Mouse (Mus musculus): ENCODE data around the gene Zfp646. TPM values are rescaled to one million over a fixed set of nuclear protein-coding genes. Genes with fewer than 3 reads are reported as not detected.

Zfp646 gene
- polyA plus RNA-seq, 1 experiment from 2014 or later, result 20.3 TPM

- Histone ChIP-seq H3K4me3 (no peak overlapping the region), H3K9me3 (replicated peaks) (no peaks in the 10 kb centered on the region), H3K4me1 (peaks cover 12% of the 10 kb centered on the region), H3K36me3 (peaks cover 95% of the 10 kb centered on the region), H3K27me3 (ENCODE audit: low read depth, poor library complexity, severe bottlenecking) (no peaks in the 10 kb centered on the region), H3K27ac (no peak overlapping the region)
- 88% methylated on average over 3 of the region's 3 CpGs for WGBS
- DNase-seq (ENCODE audit: low spot score), result no peak
Observed at GRCm38 (mm10) chr7:127869149-127869810, 6.7 kb upstream of the Zfp646 start.

- 84% methylated on average over 5 of the region's 5 CpGs for WGBS
- Histone ChIP-seq H3K9me3 (replicated peaks) (no peaks in the 10 kb centered on the region), H3K27ac (no peak overlapping the region), H3K4me1 (peaks cover 15% of the 10 kb centered on the region), H3K36me3 (peaks cover 85% of the 10 kb centered on the region), H3K4me3 (no peak overlapping the region), H3K27me3 (ENCODE audit: low read depth, poor library complexity, severe bottlenecking) (no peaks in the 10 kb centered on the region)
- DNase-seq (ENCODE audit: low spot score), result no peak
Observed at GRCm38 (mm10) chr7:127870136-127870821, 5.7 kb upstream of the Zfp646 start.

GRCm38 (mm10) chr7:127874812-127875626, 1.0 kb upstream of the Zfp646 start:
- WGBS, result 6% methylated on average over 20 of the region's 20 CpGs
- Histone ChIP-seq H3K36me3 (peaks cover 65% of the 10 kb centered on the region), H3K9me3 (replicated peaks) (no peaks in the 10 kb centered on the region), H3K27ac (peak overlapping the region; percentile 99), H3K4me1 (peaks cover 23% of the 10 kb centered on the region), H3K4me3 (peak overlapping the region; percentile 94), H3K27me3 (ENCODE audit: low read depth, poor library complexity, severe bottlenecking) (no peaks in the 10 kb centered on the region)
- no peak for DNase-seq (ENCODE audit: low spot score)

GRCm38 (mm10) chr7:127875627-127876001, 407 bp upstream of the Zfp646 start:
- peak; percentile 100 for DNase-seq (ENCODE audit: low spot score)
- under 1% methylated on average over 40 of the region's 43 CpGs for WGBS
- H3K4me3 ChIP-seq, result peak overlapping the region; percentile 94
- H3K27me3 ChIP-seq (ENCODE audit: low read depth, poor library complexity, severe bottlenecking), result no peaks in the 10 kb centered on the region
- peak overlapping the region; percentile 99 for H3K27ac ChIP-seq
- peaks cover 23% of the 10 kb centered on the region for H3K4me1 ChIP-seq
- no peaks in the 10 kb centered on the region for H3K9me3 ChIP-seq (replicated peaks)
- peaks cover 65% of the 10 kb centered on the region for H3K36me3 ChIP-seq

- Histone ChIP-seq H3K27me3 (ENCODE audit: low read depth, poor library complexity, severe bottlenecking) (no peaks in the 10 kb centered on the region), H3K4me1 (peaks cover 23% of the 10 kb centered on the region), H3K27ac (peak within 1 kb of the TSS; percentile 99), H3K4me3 (peak within 1 kb of the TSS; percentile 94), H3K9me3 (replicated peaks) (no peaks in the 10 kb centered on the region), H3K36me3 (peaks cover 65% of the 10 kb centered on the region)
- DNase-seq (ENCODE audit: low spot score), result peak; percentile 97
- under 1% methylated on average over 60 of the region's 60 CpGs for WGBS
Observed at GRCm38 (mm10) chr7:127876467-127877348, 687 bp downstream of the Zfp646 start, which contains the start of gene Zfp668. TSS of gene Zfp668 (minus strand) at chr7:127876828.

- no peak for DNase-seq (ENCODE audit: low spot score)
- Histone ChIP-seq H3K4me1 (peaks cover 20% of the 10 kb centered on the region), H3K4me3 (no peak overlapping the region), H3K27ac (no peak overlapping the region), H3K9me3 (replicated peaks) (no peaks in the 10 kb centered on the region), H3K27me3 (ENCODE audit: low read depth, poor library complexity, severe bottlenecking) (no peaks in the 10 kb centered on the region), H3K36me3 (peaks cover 69% of the 10 kb centered on the region)
- WGBS, result 96% methylated on average over 9 of the region's 9 CpGs
Observed at GRCm38 (mm10) chr7:127879301-127879700, 3.3 kb downstream of the Zfp646 start.

GRCm38 (mm10) chr7:127880431-127880830, 4.4 kb downstream of the Zfp646 start:
- Histone ChIP-seq H3K36me3 (peaks cover 81% of the 10 kb centered on the region), H3K9me3 (replicated peaks) (no peaks in the 10 kb centered on the region), H3K27me3 (ENCODE audit: low read depth, poor library complexity, severe bottlenecking) (no peaks in the 10 kb centered on the region), H3K4me1 (peaks cover 17% of the 10 kb centered on the region), H3K27ac (no peak overlapping the region), H3K4me3 (no peak overlapping the region)
- no peak for DNase-seq (ENCODE audit: low spot score)
- WGBS, result 89% methylated on average over 12 of the region's 12 CpGs

GRCm38 (mm10) chr7:127885951-127886350, 9.9 kb downstream of the Zfp646 start:
- Histone ChIP-seq H3K4me3 (no peak overlapping the region), H3K4me1 (peaks cover 9% of the 10 kb centered on the region; the same call in 1 of the 2 replicates), H3K27me3 (ENCODE audit: low read depth, poor library complexity, severe bottlenecking) (no peaks in the 10 kb centered on the region), H3K9me3 (replicated peaks) (no peaks in the 10 kb centered on the region), H3K27ac (no peak overlapping the region), H3K36me3 (peaks cover 99% of the 10 kb centered on the region)
- no peak for DNase-seq (ENCODE audit: low spot score)
- 71% methylated on average over 6 of the region's 6 CpGs for WGBS

GRCm38 (mm10) chr7:127886551-127886950, 10.5 kb downstream of the Zfp646 start:
- Histone ChIP-seq H3K27ac (no peak overlapping the region), H3K9me3 (replicated peaks) (no peaks in the 10 kb centered on the region), H3K4me3 (no peak overlapping the region), H3K4me1 (peaks cover 9% of the 10 kb centered on the region; the same call in 1 of the 2 replicates), H3K36me3 (peaks cover 99% of the 10 kb centered on the region), H3K27me3 (ENCODE audit: low read depth, poor library complexity, severe bottlenecking) (no peaks in the 10 kb centered on the region)
- DNase-seq (ENCODE audit: low spot score), result no peak
- WGBS, result 93% methylated on average over 6 of the region's 6 CpGs

- Histone ChIP-seq H3K27ac (no peak overlapping the region), H3K4me1 (peaks cover 9% of the 10 kb centered on the region; the same call in 1 of the 2 replicates), H3K36me3 (peaks cover 98% of the 10 kb centered on the region), H3K4me3 (no peak overlapping the region), H3K9me3 (replicated peaks) (no peaks in the 10 kb centered on the region), H3K27me3 (ENCODE audit: low read depth, poor library complexity, severe bottlenecking) (no peaks in the 10 kb centered on the region)
- no peak for DNase-seq (ENCODE audit: low spot score)
- WGBS, result 80% methylated on average over 8 of the region's 8 CpGs
Observed at GRCm38 (mm10) chr7:127887191-127887590, 11.2 kb downstream of the Zfp646 start.

- no peaks in the 10 kb centered on the region for H3K9me3 ChIP-seq (replicated peaks)
- 84% methylated on average over 3 of the region's 3 CpGs for WGBS
- H3K27ac ChIP-seq, result no peak overlapping the region
- H3K27me3 ChIP-seq (ENCODE audit: low read depth, poor library complexity, severe bottlenecking), result no peaks in the 10 kb centered on the region
- peaks cover 98% of the 10 kb centered on the region for H3K36me3 ChIP-seq
- H3K4me1 ChIP-seq, result peaks cover 9% of the 10 kb centered on the region; the same call in 1 of the 2 replicates
- no peak for DNase-seq (ENCODE audit: low spot score)
- H3K4me3 ChIP-seq, result no peak overlapping the region
Observed at GRCm38 (mm10) chr7:127887781-127888180, 11.8 kb downstream of the Zfp646 start.

- H3K27me3 ChIP-seq (ENCODE audit: low read depth, poor library complexity, severe bottlenecking), result no peaks in the 10 kb centered on the region
- no peaks in the 10 kb centered on the region for H3K9me3 ChIP-seq (replicated peaks)
- no peak overlapping the region for H3K27ac ChIP-seq
- WGBS, result 80% methylated on average over 3 of the region's 3 CpGs
- peaks cover 2% of the 10 kb centered on the region; the same call in 1 of the 2 replicates for H3K4me1 ChIP-seq
- H3K36me3 ChIP-seq, result peaks cover 98% of the 10 kb centered on the region
- H3K4me3 ChIP-seq, result no peak overlapping the region
- no peak for DNase-seq (ENCODE audit: low spot score)
Observed at GRCm38 (mm10) chr7:127888821-127889220, 12.8 kb downstream of the Zfp646 start.

Data from limb, embryonic 10.5 days (tissue).